Mouse (Mus musculus) urinary bladder, adult 2 months (tissue): ENCODE data around the gene Insl3. TPM values are rescaled to one million over a fixed set of nuclear protein-coding genes. Genes with fewer than 3 reads are reported as not detected.
"Not testable (repeated sequence)": the region's sequence is repeated elsewhere in the genome, so short reads cannot be mapped to it uniquely, and the experiment has no call there.

Experiments
- DNase-seq: peaks from one replicate; pipeline ENCODE4 v3.0.0; 2022; ENCODE audit warnings: low spot score
- polyA plus RNA-seq: library from polyadenylated mRNA; depleted of rRNA; stranded (reverse); fragments of >200 nt; gene quantifications from 2 replicates; pipeline ENCODE4 v1.2.3, GENCODE M21; 2012

Insl3 gene
- polyA plus RNA-seq, 1 experiment, result 7.7 TPM

DNA sequence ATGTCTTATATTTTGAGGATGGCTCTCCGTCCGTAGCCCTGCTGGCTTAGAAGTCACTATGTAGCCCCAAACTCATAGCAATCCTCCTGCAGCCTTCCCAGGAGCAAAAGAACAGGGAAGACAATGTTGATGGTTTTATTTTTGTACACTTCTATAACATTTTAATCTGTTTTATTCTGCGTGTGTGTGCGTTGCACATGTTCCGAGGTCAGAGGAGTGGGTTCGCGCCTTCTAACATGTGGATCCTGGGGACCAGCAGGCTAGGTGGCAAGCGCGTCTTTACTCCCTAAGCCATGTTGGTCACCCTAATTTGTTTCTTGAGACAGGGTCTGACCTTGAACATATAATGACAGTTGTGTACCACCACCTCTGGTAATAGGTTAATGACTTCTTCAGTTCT is 12.2 kb upstream of the Insl3 start:
- DNase-seq, result no peak

DNA sequence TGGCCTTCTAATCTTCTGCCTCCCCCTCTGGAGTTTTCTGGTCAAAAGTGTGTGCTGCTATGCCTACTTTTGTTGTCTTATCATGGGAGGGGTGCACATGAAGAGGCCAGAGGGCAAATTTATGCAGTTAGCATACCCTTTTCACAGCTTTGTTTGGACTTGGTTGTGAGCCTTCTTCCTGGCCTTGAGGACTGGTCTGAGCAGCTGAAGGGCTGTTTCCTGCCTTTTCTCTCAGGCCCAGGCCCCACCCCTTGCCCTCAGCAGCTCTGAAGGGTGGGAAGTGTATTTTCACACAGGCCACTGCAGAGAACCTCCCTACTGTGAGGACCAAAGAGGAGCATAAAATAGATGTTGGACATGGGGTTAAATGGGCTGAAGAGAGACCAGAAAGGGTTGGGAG is 11.5 kb upstream of the Insl3 start:
- DNase-seq, result no peak

DNA sequence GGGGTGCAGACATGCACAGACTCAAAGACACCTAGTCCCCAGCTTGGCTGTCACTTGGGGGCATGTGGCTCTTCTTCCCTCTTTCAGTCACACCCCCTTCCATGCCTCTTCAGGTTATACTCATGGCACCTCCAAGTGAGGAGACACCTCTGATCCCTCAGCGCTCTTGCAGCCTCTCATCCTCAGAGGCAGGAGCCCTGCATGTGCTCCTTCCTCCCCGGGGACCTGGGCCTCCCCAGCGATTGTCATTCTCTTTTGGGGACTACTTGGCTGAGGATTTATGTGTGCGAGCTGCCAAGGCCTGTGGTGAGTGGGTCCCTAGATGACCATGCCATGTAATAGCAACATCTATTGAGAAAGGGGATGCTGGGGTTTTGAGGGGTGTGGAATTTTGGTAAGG is 10.8 kb upstream of the Insl3 start:
- DNase-seq, result no peak

DNA sequence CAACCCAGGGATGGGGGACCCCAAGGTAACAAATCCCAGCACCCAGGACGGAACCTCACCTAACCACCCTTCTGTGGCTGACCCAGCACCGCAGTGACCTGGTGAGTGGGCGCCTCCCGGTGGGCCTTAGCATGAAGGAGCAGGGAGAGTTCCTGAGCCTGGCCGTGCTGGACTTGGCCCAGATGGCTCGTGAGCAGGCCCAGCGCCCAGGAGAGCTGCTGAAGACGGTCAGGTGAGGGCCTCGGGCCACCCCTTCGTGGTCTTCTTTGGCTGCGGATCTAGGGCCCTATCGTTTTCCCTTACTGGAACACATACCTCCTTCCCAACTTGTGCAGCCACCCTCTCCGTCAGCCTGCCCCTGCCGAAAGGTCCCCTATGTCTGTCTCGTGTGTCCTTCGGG is 9.9 kb upstream of the Insl3 start:
- no peak for DNase-seq

DNA sequence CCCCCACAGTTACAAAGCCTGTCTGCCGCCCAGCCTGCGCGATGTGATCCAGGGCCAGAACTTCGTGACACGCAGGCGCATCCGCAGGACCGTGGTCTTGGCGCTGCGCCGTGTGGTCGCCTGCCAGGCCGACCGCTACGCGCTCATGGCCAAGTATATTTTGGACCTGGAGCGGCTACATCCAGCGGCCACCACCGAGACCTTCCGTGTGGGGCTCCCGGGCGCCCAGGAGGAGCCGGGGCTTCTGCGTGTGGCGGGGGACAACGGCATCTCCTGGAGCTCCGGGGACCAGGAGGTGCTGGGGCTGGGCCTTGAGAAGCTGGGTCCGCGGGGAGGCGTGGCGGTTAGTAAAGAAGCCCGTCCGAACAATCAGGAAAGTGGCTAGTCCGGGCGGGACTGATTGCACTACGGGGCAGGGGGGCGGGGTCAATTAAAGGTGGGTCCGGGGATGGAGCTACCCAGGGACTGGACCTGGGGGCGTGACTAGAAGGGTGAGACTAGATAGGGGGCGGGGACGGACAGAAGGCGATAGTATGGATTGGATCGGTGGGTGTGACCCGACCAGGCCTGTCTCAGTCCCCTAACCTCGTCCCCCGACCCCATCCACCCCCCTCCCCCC is 9.4 kb upstream of the Insl3 start:
- DNase-seq, result no peak

DNA sequence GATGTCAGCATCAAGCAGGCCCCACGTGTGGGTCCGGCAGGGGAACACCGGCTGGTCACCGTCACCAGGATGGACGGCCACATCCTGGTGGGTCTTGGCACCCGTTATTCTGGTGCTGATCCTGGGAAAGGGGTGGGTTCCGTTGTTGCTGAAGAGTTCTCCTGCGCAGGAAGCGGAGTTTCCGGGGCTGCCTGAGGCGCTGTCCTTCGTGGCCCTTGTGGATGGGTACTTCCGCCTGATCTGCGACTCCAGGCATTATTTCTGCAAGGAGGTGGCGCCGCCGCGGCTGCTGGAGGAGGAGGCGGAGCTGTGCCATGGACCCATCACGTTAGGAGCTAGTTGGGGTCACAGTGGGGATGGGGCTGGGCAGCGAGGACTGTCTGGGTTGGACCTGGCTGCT is 8.5 kb upstream of the Insl3 start:
- no peak for DNase-seq

DNA sequence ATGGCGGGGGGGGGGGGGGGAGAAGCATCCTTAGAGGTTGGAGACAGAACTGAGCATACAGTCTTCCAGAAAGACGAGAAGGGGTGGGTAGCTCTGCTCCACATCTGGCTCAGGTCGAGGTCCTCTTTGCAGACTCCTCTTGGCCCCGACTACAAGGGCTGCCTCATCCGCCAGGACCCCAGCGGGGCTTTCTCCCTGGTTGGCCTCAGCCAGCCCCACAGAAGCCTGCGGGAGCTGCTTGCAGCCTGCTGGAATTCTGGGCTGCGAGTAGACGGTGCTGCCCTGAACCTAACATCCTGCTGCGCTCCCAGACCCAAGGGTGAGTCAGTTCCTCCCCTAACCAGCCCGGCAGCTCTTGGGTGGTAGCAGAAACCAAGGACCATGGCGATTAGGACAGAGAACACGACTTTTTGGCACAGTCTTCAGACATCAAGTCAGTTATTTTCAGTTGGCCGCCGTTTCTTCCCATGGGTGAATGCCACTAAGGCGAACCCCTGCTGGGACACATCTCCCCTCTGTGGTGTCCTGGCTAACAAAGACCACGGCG is 7.6 kb upstream of the Insl3 start:
- no peak for DNase-seq

DNA sequence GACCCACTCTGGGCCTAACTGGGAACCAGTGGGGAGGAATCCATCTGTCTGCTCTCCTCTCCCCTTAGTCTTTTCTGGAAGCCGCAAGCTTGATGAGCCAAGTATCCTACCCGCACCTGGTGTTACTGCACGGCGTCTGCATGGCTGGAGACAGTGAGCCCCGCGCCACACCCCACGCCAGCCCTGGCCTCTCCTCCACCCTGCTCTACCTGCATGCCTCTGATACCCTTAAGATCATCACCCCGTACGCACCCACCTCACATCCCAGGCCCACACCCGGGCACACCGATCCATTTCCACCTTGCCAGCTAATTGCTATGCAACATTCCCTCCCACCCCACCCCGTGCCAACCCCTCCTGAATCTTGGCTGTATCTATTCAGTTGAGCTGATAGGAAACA is 6.2 kb upstream of the Insl3 start:
- DNase-seq, result no peak

DNA sequence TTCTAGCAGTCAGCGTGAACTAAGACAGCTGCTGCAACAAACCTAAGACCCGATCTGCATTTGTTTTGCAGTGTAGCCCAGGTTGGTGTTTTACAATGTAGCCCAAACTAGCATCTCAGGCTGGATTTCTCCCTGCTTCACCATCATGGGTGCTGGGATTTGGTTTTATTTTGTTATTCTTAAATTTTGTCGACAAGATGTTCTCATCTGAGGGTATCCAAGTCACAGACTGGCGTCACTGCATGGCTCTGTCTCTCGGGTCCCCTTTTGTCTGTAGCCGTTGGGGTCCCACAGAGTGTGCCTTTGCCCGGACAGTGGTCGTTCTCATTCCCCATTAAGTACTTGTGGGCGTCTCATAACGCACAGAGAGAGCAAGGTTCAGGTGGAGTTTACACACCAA is 4.3 kb upstream of the Insl3 start:
- no peak for DNase-seq

DNA sequence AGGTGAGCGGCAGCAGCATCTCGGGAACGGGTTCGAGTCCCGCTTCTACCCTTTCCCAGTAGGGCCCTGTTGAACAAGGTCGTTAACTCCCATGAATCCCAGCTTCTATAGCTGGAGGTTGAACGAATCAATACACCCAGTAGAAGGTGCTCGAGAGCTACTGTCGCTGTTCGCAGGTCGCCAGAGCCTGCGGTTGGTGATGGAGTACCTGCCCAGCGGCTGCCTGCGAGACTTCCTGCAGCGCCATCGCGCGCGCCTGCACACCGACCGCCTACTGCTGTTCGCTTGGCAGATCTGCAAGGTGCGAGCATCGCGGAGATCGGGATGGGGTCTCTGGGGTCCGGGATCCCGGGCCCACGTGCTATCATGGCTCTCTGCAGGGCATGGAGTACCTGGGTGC is 3.4 kb upstream of the Insl3 start:
- DNase-seq, result no peak

DNA sequence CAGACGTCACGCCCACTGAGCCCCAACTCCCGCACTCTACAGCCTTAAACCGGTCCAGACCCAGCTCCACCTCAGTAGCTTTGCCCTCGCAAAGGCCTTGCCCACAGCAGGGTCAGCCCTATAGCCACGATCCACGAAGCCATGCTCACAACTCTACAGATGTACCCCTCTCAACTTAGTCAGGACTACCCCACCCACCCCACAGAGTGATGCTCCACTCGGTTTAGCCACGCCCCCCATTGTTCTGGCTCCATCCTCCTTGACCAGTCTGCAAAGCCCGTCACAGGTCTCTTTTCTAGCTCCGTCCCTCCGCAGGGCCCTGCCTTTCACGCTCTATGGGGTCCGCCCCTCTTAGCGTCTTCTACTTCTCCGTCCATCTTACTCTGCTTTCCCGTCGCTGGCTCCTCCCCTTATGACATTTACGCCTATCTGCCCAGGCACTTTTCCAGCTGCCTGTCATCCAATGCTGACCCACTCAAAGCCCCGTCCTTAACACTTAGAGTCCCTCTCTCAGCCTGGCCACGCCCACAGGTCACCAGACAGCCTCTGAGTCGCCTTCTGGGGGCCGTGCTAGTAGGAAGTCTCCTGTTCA is 2.8 kb upstream of the Insl3 start:
- DNase-seq, result no peak

DNA sequence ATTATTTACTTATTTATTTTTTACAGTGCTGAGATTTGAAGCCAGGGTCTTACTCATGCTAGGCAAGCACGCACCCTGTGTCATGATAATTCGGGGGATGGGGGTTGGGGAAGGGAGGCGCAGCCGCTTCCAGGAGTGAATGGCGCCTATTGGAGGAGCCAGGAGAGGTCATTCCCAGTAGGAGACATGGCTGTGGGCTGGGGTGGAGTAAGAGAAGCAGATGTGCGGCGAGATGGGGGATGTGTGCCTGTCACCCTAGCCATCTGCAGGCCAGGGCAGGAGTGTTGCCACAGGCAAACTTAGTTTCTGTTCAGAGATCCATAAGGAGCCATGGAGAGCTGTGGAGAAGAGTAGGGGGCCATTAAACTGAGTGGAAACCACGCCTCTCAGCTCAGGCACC is 1.4 kb upstream of the Insl3 start:
- DNase-seq, result no peak

DNA sequence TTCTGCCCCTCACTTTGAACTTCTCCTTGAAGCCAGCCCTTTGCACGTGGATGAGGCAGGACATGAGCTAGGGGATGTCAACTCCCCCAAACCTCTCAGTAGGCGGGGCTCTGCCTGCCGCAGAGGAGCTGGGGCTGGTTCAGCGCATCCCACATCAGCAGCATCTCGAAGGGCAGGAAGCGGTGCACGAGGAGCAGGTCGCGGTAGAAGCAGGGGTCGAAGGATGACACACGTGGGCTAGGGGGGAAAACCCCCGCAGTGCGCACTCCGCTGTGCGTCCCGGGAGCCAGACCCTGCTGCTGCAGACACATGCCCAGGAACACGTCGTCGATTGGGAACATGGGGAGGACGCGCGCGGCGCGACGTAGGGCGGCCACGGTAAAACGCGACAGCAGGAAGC is 3.5 kb downstream of the Insl3 start:
- DNase-seq, result no peak

DNA sequence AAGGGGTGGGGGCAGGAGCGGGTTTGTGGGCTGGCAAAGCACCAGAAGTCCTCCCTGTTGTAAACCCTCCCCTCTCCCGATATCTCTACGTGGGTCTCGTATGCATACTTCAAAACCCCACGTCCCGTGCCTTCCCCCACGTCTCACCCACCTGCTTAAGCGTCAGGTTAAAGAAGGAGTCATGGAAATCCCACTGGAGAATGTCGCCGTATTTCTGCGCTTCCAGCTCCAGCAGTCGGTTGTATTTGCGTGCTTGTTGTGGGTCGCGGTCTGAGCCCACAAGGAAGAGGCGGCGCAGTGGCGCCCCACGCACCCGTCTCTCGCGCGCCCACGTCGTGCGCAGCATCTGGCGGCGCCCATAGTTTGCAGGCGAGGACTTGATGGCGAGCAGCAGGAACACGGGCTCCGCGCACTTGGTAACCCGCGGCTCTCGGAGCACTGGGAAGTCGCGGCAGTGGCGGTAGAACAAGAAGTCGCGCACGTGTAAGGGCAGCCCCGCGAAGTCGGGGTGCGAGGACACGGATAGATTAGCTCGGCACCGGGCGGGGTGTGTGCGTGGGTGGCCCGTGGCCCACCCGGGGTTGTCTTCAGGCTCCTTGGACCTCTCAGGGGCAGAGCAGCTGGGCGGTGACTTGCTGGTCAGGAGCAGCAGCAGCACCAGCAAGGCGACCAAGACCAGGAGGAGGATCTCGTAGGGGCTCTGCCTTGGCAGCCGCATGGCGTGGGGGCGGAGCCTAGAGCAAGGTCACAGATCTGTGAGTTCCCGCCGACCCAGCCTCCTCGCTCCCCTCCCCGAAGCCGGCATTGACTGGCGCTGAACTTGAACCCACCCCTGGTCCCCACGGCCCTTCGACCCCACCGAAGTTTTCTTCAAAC is 4.4 kb downstream of the Insl3 start:
- no peak for DNase-seq

DNA sequence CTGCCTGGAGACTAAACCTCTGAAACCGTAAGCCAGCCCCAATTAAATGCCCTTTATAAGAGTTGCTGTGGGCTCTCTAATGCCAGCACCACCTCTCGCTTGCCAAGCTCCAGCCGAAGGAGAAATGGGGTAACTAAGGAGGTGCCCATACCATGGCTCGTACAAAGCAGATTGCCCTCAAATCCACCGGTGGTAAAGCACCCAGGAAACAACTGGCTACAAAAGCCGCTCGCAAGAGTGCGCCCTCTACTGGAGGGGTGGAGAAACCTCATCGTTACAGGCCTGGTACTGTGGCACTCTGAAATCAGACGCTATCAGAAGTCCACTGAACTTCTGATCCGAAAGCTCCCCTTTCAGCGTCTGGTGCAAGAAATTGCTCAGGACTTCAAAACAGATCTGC is 6.4 kb downstream of the Insl3 start:
- not testable (repeated sequence) for DNase-seq

DNA sequence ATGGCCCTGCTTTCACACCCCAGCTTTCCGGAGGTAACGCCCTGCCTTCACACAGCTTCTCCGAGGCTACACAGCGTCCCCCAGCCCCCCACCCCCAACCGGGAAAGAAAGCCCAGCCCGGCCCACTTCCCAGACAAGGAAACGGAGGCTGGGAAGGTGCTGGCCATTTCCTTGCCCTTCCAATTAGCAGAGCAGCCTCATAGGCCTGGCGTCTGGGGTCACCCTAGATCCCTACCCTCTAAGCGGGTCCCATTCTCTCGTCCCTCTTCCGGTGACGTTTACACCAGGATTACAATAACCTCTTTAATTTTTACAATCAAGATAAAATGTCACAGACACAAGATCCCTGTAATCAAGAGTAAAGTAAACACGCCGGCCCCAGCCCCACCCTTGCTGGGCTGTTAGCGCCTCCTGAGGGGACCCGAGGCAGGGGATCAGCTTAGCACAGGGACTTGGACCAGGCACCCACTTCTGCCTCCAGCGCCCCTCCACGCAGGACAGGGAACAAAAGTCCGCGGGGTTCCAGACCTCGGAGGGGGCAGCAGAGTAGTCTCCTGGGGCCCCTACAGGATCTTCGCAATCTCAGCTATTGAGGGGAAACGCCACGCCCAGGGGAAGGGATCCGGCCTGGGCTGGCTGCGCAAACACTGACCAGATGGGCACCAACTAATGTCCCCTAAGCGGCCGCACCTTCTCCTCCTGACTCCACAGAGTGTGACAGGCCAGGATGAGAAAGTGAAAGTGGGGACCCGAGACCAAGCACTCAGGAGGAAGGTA is 11.7 kb downstream of the Insl3 start:
- DNase-seq, result no peak

DNA sequence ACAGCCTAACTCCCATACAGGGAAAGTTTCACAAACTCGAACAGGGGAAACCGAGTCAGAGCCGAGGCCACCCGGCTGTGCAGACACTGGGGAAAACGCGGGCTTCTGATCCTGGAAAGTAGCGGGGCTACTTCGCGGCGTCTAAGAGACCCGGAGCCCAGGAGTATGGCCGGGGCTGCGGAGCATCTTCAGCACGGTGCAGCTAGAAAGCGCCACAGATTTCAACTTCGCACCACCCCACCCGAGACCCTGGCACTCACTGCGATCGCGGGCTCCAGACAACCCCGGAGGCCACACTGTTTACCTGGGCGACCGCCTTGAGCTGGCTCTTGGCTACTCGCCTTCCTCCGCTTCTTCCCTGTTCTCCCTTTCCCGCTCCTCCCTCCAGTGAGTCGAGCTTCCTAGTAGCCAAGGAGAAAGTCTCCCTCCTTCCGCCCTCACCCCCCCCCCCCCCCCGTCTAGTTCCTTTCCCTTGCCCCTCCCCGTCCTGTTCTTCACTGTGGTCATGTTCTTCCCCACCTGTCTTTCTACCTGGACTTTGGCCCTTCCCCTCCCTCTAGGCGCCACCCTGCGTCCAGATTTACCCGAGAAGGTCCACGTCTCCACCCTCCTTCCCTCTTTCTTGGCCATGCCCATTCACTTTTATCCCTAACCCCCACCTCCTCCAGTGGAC is 12.5 kb downstream of the Insl3 start, which contains the start of gene B3gnt3:
Gene B3gnt3 (minus strand): TSS at position 376 of the 673 bp plus-strand sequence.
- DNase-seq, result no peak

DNA sequence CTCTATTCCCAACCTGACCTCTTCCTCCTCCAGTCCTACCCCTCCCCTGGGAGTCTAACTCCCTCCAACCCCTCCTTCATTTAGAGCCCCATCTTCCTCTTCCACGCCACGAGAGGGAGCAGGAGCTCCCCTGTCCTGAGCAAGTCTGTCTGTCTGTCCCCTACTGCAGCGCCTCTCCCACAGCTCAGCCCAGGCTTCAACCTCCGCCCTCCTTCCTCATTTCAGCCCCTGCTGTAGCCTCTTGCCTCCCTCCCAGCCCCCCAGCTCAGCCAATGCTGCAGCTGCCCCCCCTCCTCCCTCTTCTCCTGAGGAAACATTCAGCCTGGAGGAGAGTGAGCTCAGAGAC is 13.0 kb downstream of the Insl3 start:
- no peak for DNase-seq

DNA sequence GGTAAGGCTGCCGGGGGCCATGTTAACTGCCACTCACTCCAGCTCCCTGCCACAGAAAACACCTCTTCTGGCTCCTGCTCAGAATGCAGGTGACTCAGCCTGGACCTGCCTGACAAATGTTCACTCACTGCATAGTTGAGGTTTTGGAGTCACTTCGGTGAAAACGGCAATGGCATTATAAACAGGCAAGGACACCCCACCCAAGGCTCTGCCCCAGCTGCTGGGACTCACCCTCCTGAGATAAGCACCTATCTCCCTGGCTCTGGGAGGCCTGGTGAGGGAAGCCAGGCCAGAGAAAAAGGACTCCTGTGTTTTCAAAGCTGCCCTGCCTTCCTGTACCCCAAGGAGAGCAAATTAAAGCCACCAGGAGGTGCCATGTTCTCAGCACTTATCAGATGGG is 13.9 kb downstream of the Insl3 start:
- DNase-seq, result no peak

DNA sequence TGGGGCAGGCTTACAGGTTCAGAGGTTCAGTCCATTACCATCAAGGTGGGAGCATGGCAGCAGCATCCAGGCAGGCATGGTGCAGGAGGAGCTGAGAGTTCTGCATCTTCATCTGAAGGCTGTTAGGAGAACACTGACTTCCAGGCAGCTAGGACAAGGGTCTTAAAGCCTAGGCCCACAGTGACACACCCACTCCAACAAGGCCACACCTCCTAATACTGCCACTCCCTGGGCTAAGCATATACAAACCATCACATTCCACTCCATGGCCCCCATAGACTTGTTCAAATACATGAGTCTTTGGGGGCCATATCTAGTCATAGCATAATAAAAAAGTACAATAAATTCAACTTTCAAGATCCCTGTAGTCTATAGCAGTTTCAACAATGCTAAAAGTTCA is 14.4 kb downstream of the Insl3 start:
- not testable (repeated sequence) for DNase-seq

DNA sequence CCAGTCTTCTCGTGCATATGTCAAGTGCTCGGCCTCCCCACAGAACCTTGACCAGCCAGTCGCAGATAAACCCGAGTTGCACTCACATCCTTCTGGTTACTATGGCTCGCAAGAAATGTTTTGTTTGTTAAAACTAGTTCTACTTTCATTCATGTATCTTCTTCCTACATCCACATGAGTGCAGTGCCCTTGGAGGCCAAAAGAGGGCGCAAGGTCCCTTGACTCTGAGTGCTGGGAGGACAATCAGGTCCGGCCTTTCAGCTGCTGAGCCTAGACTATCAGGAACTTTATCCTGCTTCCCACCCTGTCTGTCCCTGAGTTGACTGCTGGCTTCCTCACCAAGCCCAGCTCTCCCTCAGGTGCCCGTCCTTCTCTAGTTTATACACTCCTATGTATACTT is 18.9 kb downstream of the Insl3 start:
- DNase-seq, result no peak
